Comparison of ENCODE assay signal across 8 mouse cellular contexts in genomic region chr2:108827106-108827838, GRCm38 (mm10).
DNase-seq lines count a peak whose midpoint lies in the region; ATAC-seq lines count a peak whose summit lies in the region.

No protein-coding gene starts in this region.

- H3K27me3 ChIP-seq in heart, embryonic 10.5 days (ENCODE audit: insufficient read depth, poor library complexity, severe bottlenecking): no peaks in the 10 kb centered on the region
- H3K27me3 ChIP-seq in stomach, embryonic 14.5 days (ENCODE audit: control insufficient read depth, insufficient read depth, low read length): no peaks in the 10 kb centered on the region

- H3K4me1 ChIP-seq in heart, embryonic 10.5 days: peaks cover 17% of the 10 kb centered on the region; the same call in 1 of the 2 replicates
- H3K4me1 ChIP-seq in stomach, embryonic 14.5 days (ENCODE audit: control insufficient read depth, insufficient read depth, low read length): peaks cover 4% of the 10 kb centered on the region; the same call in 1 of the 2 replicates

- peak; percentile 77 for ATAC-seq in stomach, embryonic 14.5 days (ENCODE audit: insufficient number of reproducible peaks, insufficient read depth, low FRiP score, low read depth)
- no peak for ATAC-seq in erythroblast, adult 5-6 weeks (replicated peaks; ENCODE audit: low FRiP score, poor library complexity, severe bottlenecking)

- H3K4me3 ChIP-seq in heart, embryonic 10.5 days: peak overlapping the region; percentile 22; the same call in 1 of the 2 replicates
- no peak overlapping the region for H3K4me3 ChIP-seq in stomach, embryonic 14.5 days (ENCODE audit: low read depth, low read length)

- WGBS in heart, embryonic 10.5 days: 11% methylated on average over 12 of the region's 12 CpGs
- 5% methylated on average over 12 of the region's 12 CpGs for WGBS in stomach, embryonic 14.5 days

- peak overlapping the region; percentile 85 for H3K27ac ChIP-seq in heart, embryonic 10.5 days
- H3K27ac ChIP-seq in stomach, embryonic 14.5 days (ENCODE audit: low read length): no peak overlapping the region

- H3K36me3 ChIP-seq in heart, embryonic 10.5 days: no peaks in the 10 kb centered on the region
- no peaks in the 10 kb centered on the region for H3K36me3 ChIP-seq in stomach, embryonic 14.5 days (ENCODE audit: control insufficient read depth, insufficient read depth, low read length)

- H3K9me3 ChIP-seq in heart, embryonic 10.5 days: no peaks in the 10 kb centered on the region
- H3K9me3 ChIP-seq in stomach, embryonic 14.5 days (ENCODE audit: control insufficient read depth, low read depth, low read length): no peaks in the 10 kb centered on the region

- DNase-seq in heart, embryonic 10.5 days (ENCODE audit: low spot score): peak; percentile 90
- no peak for DNase-seq in heart, postnatal 25 days (ENCODE audit: low spot score)
- DNase-seq in Muller cell, postnatal 12 days (ENCODE audit: inconsistent ontology term): peak; percentile 95
- peak; percentile 27 for DNase-seq in fibroblast of lung, adult 2 months (ENCODE audit: low read depth)
- peak; percentile 8 to 24 for DNase-seq in kidney, postnatal 4 days
- no peak for DNase-seq in thymus, postnatal 4 days

- intact Hi-C loops in heart, postnatal 25 days (cut with DNase I): no loop called here

- H3K9ac ChIP-seq in stomach, embryonic 14.5 days (replicated peaks; ENCODE audit: low read depth, low read length): no peak overlapping the region

- peak overlapping the region; percentile 26 for H3K4me2 ChIP-seq in stomach, embryonic 14.5 days (replicated peaks; ENCODE audit: low read depth, low read length)

Comparison
In these comparisons a context has a peak if more than half of its experiments do, and no peak if none do; other contexts are left out.
1. DNase-seq: peak in heart, embryonic 10.5 days (single experiment), Muller cell, postnatal 12 days (single experiment), fibroblast of lung, adult 2 months (single experiment) and kidney, postnatal 4 days (2 of 2); none in heart, postnatal 25 days (single experiment) and thymus, postnatal 4 days (single experiment).